Mouse (Mus musculus): Measurements from ENCODE around the gene Ift88. TPM values are rescaled to one million over a fixed set of nuclear protein-coding genes. Genes with fewer than 3 reads are reported as not detected.
A peak's percentile ranks its signal among the peaks of the same experiment; 100 is the strongest.

Gene Ift88
- 7.8 and 10.2 TPM in 2 replicates for polyA plus RNA-seq (2012; ENCODE audit: insufficient read depth, insufficient read length, missing spikeins)

- H3K4me1 ChIP-seq (ENCODE audit: control insufficient read depth, insufficient read depth, low read length): peaks cover 2% of the 10 kb centered on the region
- peak within 1 kb of the TSS; percentile 68 for H3K4me3 ChIP-seq (ENCODE audit: insufficient read depth, low read length)
- H3K27ac ChIP-seq (ENCODE audit: insufficient read depth, low read depth, low read length): peak within 1 kb of the TSS; percentile 44; the same call in 1 of the 2 replicates
- TF ChIP-seq POLR2A (IDR thresholded peaks at IDR 0.05; ENCODE audit: borderline replicate concordance, low read depth, low read length) (no peak), CTCF (IDR thresholded peaks at IDR 0.05; ENCODE audit: low read depth, low read length) (no peak)
Observed at GRCm38 (mm10) chr14:57423432-57424211, at the start of gene Ift88. TSS of gene Ift88 (plus strand) at chr14:57424062.

GRCm38 (mm10) chr14:57375205-57375604 lies 48.7 kb upstream of the Ift88 start:
- no peak overlapping the region for H3K27ac ChIP-seq (ENCODE audit: insufficient read depth, low read depth, low read length)
- H3K4me3 ChIP-seq (ENCODE audit: insufficient read depth, low read length): no peak overlapping the region
- H3K4me1 ChIP-seq (ENCODE audit: control insufficient read depth, insufficient read depth, low read length): peaks cover 13% of the 10 kb centered on the region
- TF ChIP-seq POLR2A (IDR thresholded peaks at IDR 0.05; ENCODE audit: borderline replicate concordance, low read depth, low read length) (no peak), CTCF (IDR thresholded peaks at IDR 0.05; ENCODE audit: low read depth, low read length) (no peak)

- no peak overlapping the region for H3K4me3 ChIP-seq (ENCODE audit: insufficient read depth, low read length)
- H3K4me1 ChIP-seq (ENCODE audit: control insufficient read depth, insufficient read depth, low read length): peaks cover 16% of the 10 kb centered on the region
- TF ChIP-seq CTCF (IDR thresholded peaks at IDR 0.05; ENCODE audit: low read depth, low read length) (no peak), POLR2A (IDR thresholded peaks at IDR 0.05; ENCODE audit: borderline replicate concordance, low read depth, low read length) (no peak)
- H3K27ac ChIP-seq (ENCODE audit: insufficient read depth, low read depth, low read length): no peak overlapping the region
Observed at GRCm38 (mm10) chr14:57376016-57376415, 47.8 kb upstream of the Ift88 start.

- TF ChIP-seq CTCF (IDR thresholded peaks at IDR 0.05; ENCODE audit: low read depth, low read length) (no peak), POLR2A (IDR thresholded peaks at IDR 0.05; ENCODE audit: borderline replicate concordance, low read depth, low read length) (no peak)
- H3K4me1 ChIP-seq (ENCODE audit: control insufficient read depth, insufficient read depth, low read length): peaks cover 16% of the 10 kb centered on the region
- no peak overlapping the region for H3K27ac ChIP-seq (ENCODE audit: insufficient read depth, low read depth, low read length)
- no peak overlapping the region for H3K4me3 ChIP-seq (ENCODE audit: insufficient read depth, low read length)
Observed at GRCm38 (mm10) chr14:57376956-57377355, 46.9 kb upstream of the Ift88 start.

GRCm38 (mm10) chr14:57377531-57377930 lies 46.3 kb upstream of the Ift88 start:
- no peak overlapping the region for H3K27ac ChIP-seq (ENCODE audit: insufficient read depth, low read depth, low read length)
- TF ChIP-seq CTCF (IDR thresholded peaks at IDR 0.05; ENCODE audit: low read depth, low read length): no peak
- no peak for TF ChIP-seq POLR2A (IDR thresholded peaks at IDR 0.05; ENCODE audit: borderline replicate concordance, low read depth, low read length)
- no peak overlapping the region for H3K4me3 ChIP-seq (ENCODE audit: insufficient read depth, low read length)
- peaks cover 16% of the 10 kb centered on the region for H3K4me1 ChIP-seq (ENCODE audit: control insufficient read depth, insufficient read depth, low read length)

- H3K27ac ChIP-seq (ENCODE audit: insufficient read depth, low read depth, low read length): no peak overlapping the region
- peaks cover 14% of the 10 kb centered on the region for H3K4me1 ChIP-seq (ENCODE audit: control insufficient read depth, insufficient read depth, low read length)
- H3K4me3 ChIP-seq (ENCODE audit: insufficient read depth, low read length): no peak overlapping the region
- TF ChIP-seq CTCF (IDR thresholded peaks at IDR 0.05; ENCODE audit: low read depth, low read length) (no peak), POLR2A (IDR thresholded peaks at IDR 0.05; ENCODE audit: borderline replicate concordance, low read depth, low read length) (no peak)
Observed at GRCm38 (mm10) chr14:57385667-57386066, 38.2 kb upstream of the Ift88 start.

GRCm38 (mm10) chr14:57386758-57387561 lies 36.9 kb upstream of the Ift88 start:
- TF ChIP-seq POLR2A (IDR thresholded peaks at IDR 0.05; ENCODE audit: borderline replicate concordance, low read depth, low read length): no peak
- TF ChIP-seq CTCF (IDR thresholded peaks at IDR 0.05; ENCODE audit: low read depth, low read length): no peak
- peaks cover 14% of the 10 kb centered on the region for H3K4me1 ChIP-seq (ENCODE audit: control insufficient read depth, insufficient read depth, low read length)
- peak overlapping the region; percentile 47 for H3K27ac ChIP-seq (ENCODE audit: insufficient read depth, low read depth, low read length)
- peak overlapping the region; percentile 29 for H3K4me3 ChIP-seq (ENCODE audit: insufficient read depth, low read length)

GRCm38 (mm10) chr14:57391621-57392020 lies 32.2 kb upstream of the Ift88 start:
- H3K27ac ChIP-seq (ENCODE audit: insufficient read depth, low read depth, low read length): no peak overlapping the region
- peaks cover 19% of the 10 kb centered on the region for H3K4me1 ChIP-seq (ENCODE audit: control insufficient read depth, insufficient read depth, low read length)
- no peak overlapping the region for H3K4me3 ChIP-seq (ENCODE audit: insufficient read depth, low read length)
- TF ChIP-seq POLR2A (IDR thresholded peaks at IDR 0.05; ENCODE audit: borderline replicate concordance, low read depth, low read length) (no peak), CTCF (IDR thresholded peaks at IDR 0.05; ENCODE audit: low read depth, low read length) (no peak)

- Histone ChIP-seq H3K27ac (ENCODE audit: insufficient read depth, low read depth, low read length) (no peak overlapping the region), H3K4me3 (ENCODE audit: insufficient read depth, low read length) (no peak overlapping the region)
- TF ChIP-seq POLR2A (IDR thresholded peaks at IDR 0.05; ENCODE audit: borderline replicate concordance, low read depth, low read length) (no peak), CTCF (IDR thresholded peaks at IDR 0.05; ENCODE audit: low read depth, low read length) (no peak)
Observed at GRCm38 (mm10) chr14:57392278-57392677, 31.6 kb upstream of the Ift88 start.

GRCm38 (mm10) chr14:57395470-57395869 lies 28.4 kb upstream of the Ift88 start:
- Histone ChIP-seq H3K27ac (ENCODE audit: insufficient read depth, low read depth, low read length) (no peak overlapping the region), H3K4me1 (ENCODE audit: control insufficient read depth, insufficient read depth, low read length) (peaks cover 20% of the 10 kb centered on the region), H3K4me3 (ENCODE audit: insufficient read depth, low read length) (no peak overlapping the region)
- TF ChIP-seq CTCF (IDR thresholded peaks at IDR 0.05; ENCODE audit: low read depth, low read length): no peak
- TF ChIP-seq POLR2A (IDR thresholded peaks at IDR 0.05; ENCODE audit: borderline replicate concordance, low read depth, low read length): no peak

More at GRCm38 (mm10) chr14:57392278-57392677, 31.6 kb upstream of the Ift88 start:
- peaks cover 16% of the 10 kb centered on the region for H3K4me1 ChIP-seq (ENCODE audit: control insufficient read depth, insufficient read depth, low read length)
